ENCODE assay signal across 16 mouse cellular contexts in genomic region chr19:27022917-27023316, GRCm38 (mm10).
"Had no signal": no experiment of that assay in that cellular context is flagged by ENCODE, and none has a peak within 500 bp of the region (broad histone marks: within the 10 kb centered on the region; RNA-seq: fewer than 3 reads in every experiment).

No protein-coding gene starts in this region.

- H3K4me3 ChIP-seq: limb, embryonic 12.5 days; limb, embryonic 15.5 days had no signal

- H3K4me2 ChIP-seq: limb, embryonic 12.5 days; limb, embryonic 15.5 days; liver, embryonic 11.5 days; lung, embryonic 14.5 days had no signal

- H3K4me1 ChIP-seq: limb, embryonic 12.5 days; limb, embryonic 15.5 days had no signal

- ATAC-seq: liver, postnatal 0 days; lung, postnatal 0 days had no signal

- H3K27me3 ChIP-seq: limb, embryonic 12.5 days; limb, embryonic 15.5 days had no signal

- H3K9ac ChIP-seq: limb, embryonic 12.5 days; limb, embryonic 15.5 days; liver, embryonic 14.5 days; liver, postnatal 0 days; lung, embryonic 14.5 days had no signal

- H3K9me3 ChIP-seq: limb, embryonic 12.5 days; limb, embryonic 15.5 days had no signal

- H3K27ac ChIP-seq: limb, embryonic 12.5 days; limb, embryonic 15.5 days; liver, embryonic 14.5 days; macrophage; stomach, postnatal 0 days had no signal

- DNase-seq: kidney, adult 9 months; kidney, postnatal 14 days; kidney, postnatal 4 days; left cerebral cortex, postnatal 4 days; liver, postnatal 0 days; lung, embryonic 14.5 days; midbrain, embryonic 14.5 days; thymus, adult 2 months; thymus, postnatal 25 days had no signal

- H3K36me3 ChIP-seq: limb, embryonic 12.5 days; limb, embryonic 15.5 days had no signal
